Mouse (Mus musculus): Measurements from ENCODE around the gene Myh8. TPM values are rescaled to one million over a fixed set of nuclear protein-coding genes. Genes with fewer than 3 reads are reported as not detected.

Myh8 gene
- total RNA-seq, 2 experiments from 2014 or later: 0.10 TPM; not detected in 1

Other genes with a start within 250 kb of the Myh8 start
- gene Adprm, start 224.5 kb upstream of the Myh8 start, total RNA-seq (2021): 10 to 100 TPM; 21.1 to 25.7 TPM
- 10 to 100 TPM; 19.7 to 22.1 TPM for gene Sco1, start 224.5 kb upstream of the Myh8 start, total RNA-seq (2021)
- under 1 TPM; 0.06 to 0.07 TPM for gene Myh3, start 198.8 kb upstream of the Myh8 start, total RNA-seq (2021)
- gene Myh2, start 106.1 kb upstream of the Myh8 start, total RNA-seq (2021): 1 to 10 TPM in 1 of 2 experiments, not detected in 1; 5.2 TPM
- gene Myh1, start 77.1 kb upstream of the Myh8 start, total RNA-seq (2021): 1 to 10 TPM in 1 of 2 experiments, under 1 TPM in 1; 0.03 to 7.7 TPM
- gene Myh4, start 39.1 kb upstream of the Myh8 start, total RNA-seq (2021): 1 to 10 TPM in 1 of 2 experiments, not detected in 1; 1.4 TPM
- not detected for gene Myh13, start 44.5 kb downstream of the Myh8 start, total RNA-seq (2021)
- gene Gas7, start 178.3 kb downstream of the Myh8 start, total RNA-seq (2021): 10 to 100 TPM; 35.5 to 52.9 TPM

Measured in adrenal gland, adult 18-20 months (tissue).